Mouse (Mus musculus) induced T-regulatory cell, adult 2 months (primary cell): ENCODE results near the gene Cryl1.

Source experiments
- DNase-seq: peaks from one replicate; pipeline ENCODE4 v3.0.0-alpha.2; 2012; ENCODE audit warnings: low read depth

Cryl1 gene

GRCm38 (mm10) chr14:57318812-57319211 is 79.5 kb downstream of the Cryl1 start:
- no peak for DNase-seq

GRCm38 (mm10) chr14:57316662-57317600 is 81.4 kb downstream of the Cryl1 start:
- no peak for DNase-seq

- no peak for DNase-seq
Observed at GRCm38 (mm10) chr14:57315976-57316375, 82.4 kb downstream of the Cryl1 start.

- no peak for DNase-seq
Observed at GRCm38 (mm10) chr14:57315551-57315950, 82.8 kb downstream of the Cryl1 start.

GRCm38 (mm10) chr14:57301600-57302230 is 96.6 kb downstream of the Cryl1 start:
- DNase-seq: no peak

- no peak for DNase-seq
Observed at GRCm38 (mm10) chr14:57300530-57300929, 97.8 kb downstream of the Cryl1 start.

- DNase-seq: no peak
Observed at GRCm38 (mm10) chr14:57297672-57298071, 100.7 kb downstream of the Cryl1 start.

GRCm38 (mm10) chr14:57291399-57291942 is 106.9 kb downstream of the Cryl1 start:
- DNase-seq: no peak

GRCm38 (mm10) chr14:57289105-57289504 is 109.2 kb downstream of the Cryl1 start:
- no peak for DNase-seq

GRCm38 (mm10) chr14:57283816-57284215 is 114.5 kb downstream of the Cryl1 start:
- no peak for DNase-seq

GRCm38 (mm10) chr14:57282591-57282990 is 115.7 kb downstream of the Cryl1 start:
- DNase-seq: no peak

- DNase-seq: no peak
Observed at GRCm38 (mm10) chr14:57280835-57281234, 117.5 kb downstream of the Cryl1 start.

- no peak for DNase-seq
Observed at GRCm38 (mm10) chr14:57276481-57277012, 121.8 kb downstream of the Cryl1 start.

GRCm38 (mm10) chr14:57272341-57272740 is 126.0 kb downstream of the Cryl1 start:
- no peak for DNase-seq

GRCm38 (mm10) chr14:57271861-57272260 is 126.5 kb downstream of the Cryl1 start:
- DNase-seq: no peak

GRCm38 (mm10) chr14:57268900-57269299 is 129.4 kb downstream of the Cryl1 start:
- no peak for DNase-seq

- no peak for DNase-seq
Observed at GRCm38 (mm10) chr14:57268344-57268743, 130.0 kb downstream of the Cryl1 start.

- DNase-seq: no peak
Observed at GRCm38 (mm10) chr14:57263943-57264342, 134.4 kb downstream of the Cryl1 start.

GRCm38 (mm10) chr14:57259341-57259740 is 139.0 kb downstream of the Cryl1 start:
- DNase-seq: no peak

- DNase-seq: no peak
Observed at GRCm38 (mm10) chr14:57248661-57249060, 149.7 kb downstream of the Cryl1 start.

- DNase-seq: no peak
Observed at GRCm38 (mm10) chr14:57246575-57246974, 151.8 kb downstream of the Cryl1 start.

GRCm38 (mm10) chr14:57242978-57243377 is 155.4 kb downstream of the Cryl1 start:
- no peak for DNase-seq

GRCm38 (mm10) chr14:57235276-57235675 is 163.1 kb downstream of the Cryl1 start:
- no peak for DNase-seq
